Mouse (Mus musculus): ENCODE data around the gene Bcas3.

The Bcas3 gene

DNA sequence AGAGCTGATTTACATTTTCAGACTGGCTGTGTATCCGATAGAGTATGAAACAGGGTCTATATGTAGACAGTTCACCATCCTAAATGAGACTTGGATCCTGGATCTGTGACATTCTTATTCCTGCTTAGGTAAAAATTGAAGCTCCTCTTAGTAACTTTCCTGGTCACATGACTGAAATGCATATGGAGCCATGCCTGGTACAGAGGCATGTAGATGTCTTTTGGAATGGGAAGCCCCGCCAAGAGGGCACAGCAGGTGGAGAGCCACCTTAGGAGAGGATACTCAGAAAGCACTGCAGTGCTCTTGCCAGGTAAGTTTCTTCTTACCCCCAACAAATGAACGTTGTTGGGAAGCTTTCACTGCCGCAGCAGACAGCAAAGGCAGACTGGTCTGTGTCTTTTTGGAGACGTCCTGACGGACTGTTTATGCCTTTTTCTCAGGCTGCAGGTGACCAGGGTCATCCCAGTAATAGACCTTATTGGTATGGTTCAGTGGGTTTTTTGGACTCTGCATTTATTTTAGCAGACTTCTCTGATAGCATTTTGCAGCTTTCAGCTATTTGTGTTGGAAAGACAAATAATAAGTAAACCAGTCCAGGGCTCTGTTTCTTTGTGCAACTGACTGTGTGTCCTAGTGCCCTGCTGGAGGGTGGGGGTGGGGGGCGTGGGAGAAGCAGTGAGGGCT is 292.3 kb downstream of the Bcas3 start:
- Histone ChIP-seq H3K27me3 (ENCODE audit: control insufficient read depth, insufficient read depth, low read length, poor library complexity, severe bottlenecking) (no peaks in the 10 kb centered on the region), H3K36me3 (ENCODE audit: control insufficient read depth, insufficient read depth, low read length, poor library complexity, severe bottlenecking) (no peaks in the 10 kb centered on the region)
- no peak for DNase-seq (ENCODE audit: low read depth, low spot score)

DNA sequence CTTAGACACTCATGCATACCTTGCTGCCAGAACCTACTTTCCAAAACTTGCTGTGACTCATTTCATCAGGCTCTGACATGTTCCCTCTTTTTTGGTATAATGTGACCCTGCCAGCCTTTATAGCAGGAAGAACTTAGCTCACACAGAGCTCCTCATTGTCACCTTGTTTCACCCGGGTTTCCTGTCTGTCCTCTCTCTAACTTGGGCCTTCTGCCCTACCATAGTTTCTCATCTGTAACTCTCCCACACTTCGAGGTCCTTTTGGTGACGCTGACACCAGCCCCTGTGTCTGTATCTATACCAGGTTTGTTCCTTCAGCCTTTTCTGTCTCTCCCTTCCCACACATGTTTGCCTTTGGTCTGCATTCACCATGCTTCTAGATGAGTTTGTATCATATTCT is 295.9 kb downstream of the Bcas3 start:
- no peaks in the 10 kb centered on the region for H3K36me3 ChIP-seq (ENCODE audit: control insufficient read depth, insufficient read depth, low read length, poor library complexity, severe bottlenecking)
- no peak for DNase-seq (ENCODE audit: low read depth, low spot score)
- H3K27me3 ChIP-seq (ENCODE audit: control insufficient read depth, insufficient read depth, low read length, poor library complexity, severe bottlenecking), result no peaks in the 10 kb centered on the region

DNA sequence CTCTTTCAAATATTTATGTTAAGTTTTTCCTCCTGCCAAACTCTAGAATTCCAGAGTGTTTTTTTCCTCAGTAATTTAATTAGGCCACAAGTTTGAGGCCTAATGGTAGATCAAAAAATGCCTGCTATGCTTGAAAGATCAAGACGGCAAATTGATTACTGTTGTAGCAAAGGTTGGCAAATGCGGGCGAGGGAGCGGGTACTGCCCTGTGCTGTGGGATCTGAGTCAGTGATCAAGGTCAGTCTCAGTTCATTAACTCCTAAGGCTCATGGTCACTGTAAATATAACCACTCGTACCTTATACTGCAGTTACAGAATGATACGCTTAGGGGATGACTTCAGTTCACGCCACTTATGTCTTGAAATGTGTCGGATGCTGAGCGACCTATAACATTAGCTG is 296.4 kb downstream of the Bcas3 start:
- no peak for DNase-seq (ENCODE audit: low read depth, low spot score)
- H3K27me3 ChIP-seq (ENCODE audit: control insufficient read depth, insufficient read depth, low read length, poor library complexity, severe bottlenecking), result no peaks in the 10 kb centered on the region
- no peaks in the 10 kb centered on the region for H3K36me3 ChIP-seq (ENCODE audit: control insufficient read depth, insufficient read depth, low read length, poor library complexity, severe bottlenecking)

DNA sequence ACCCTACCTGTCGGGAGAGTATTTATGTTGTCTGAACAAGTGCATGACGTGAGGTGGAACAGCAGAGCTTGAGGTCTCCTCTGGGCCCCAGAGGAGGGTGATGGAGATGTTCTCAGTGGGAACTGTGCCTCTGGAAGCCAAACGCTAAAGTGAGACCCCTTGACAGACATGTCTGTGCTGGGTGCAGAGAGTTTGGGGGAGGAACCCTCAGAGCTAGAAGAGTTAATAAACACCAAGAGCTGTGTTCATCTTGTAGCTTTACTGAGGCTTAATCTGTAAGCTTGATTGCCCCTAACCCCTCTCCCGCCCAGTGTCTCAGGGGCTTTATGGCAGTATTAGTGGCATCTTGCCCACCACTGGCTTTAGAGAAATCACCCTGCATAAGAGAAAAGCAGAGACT is 304.5 kb downstream of the Bcas3 start:
- H3K36me3 ChIP-seq (ENCODE audit: control insufficient read depth, insufficient read depth, low read length, poor library complexity, severe bottlenecking), result no peaks in the 10 kb centered on the region

DNA sequence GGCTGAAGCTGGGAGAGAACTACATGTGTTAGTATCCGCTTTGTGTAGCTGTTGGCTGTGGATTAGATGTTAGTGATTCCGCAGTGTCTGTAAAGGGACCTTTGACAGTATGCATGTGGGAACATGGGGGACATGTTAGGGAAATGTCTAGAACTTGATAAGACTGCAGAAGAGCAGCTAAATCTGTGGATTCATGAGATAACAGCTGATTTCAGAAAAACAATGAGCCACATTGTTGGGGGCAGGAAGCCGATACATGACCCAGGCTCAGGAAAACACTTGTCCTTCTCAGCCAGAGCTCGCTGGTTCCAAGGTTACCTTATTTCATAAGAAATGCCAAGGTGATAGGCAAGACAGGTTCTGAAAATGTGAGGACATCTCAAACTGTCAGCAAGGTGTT is 307.3 kb downstream of the Bcas3 start:
- Histone ChIP-seq H3K36me3 (ENCODE audit: control insufficient read depth, insufficient read depth, low read length, poor library complexity, severe bottlenecking) (no peaks in the 10 kb centered on the region), H3K27me3 (ENCODE audit: control insufficient read depth, insufficient read depth, low read length, poor library complexity, severe bottlenecking) (no peaks in the 10 kb centered on the region)
- DNase-seq (ENCODE audit: low read depth, low spot score), result no peak

More for the DNA sequence above, 304.5 kb downstream of the Bcas3 start:
- no peaks in the 10 kb centered on the region for H3K27me3 ChIP-seq (ENCODE audit: control insufficient read depth, insufficient read depth, low read length, poor library complexity, severe bottlenecking)
- DNase-seq (ENCODE audit: low read depth, low spot score), result no peak

DNA sequence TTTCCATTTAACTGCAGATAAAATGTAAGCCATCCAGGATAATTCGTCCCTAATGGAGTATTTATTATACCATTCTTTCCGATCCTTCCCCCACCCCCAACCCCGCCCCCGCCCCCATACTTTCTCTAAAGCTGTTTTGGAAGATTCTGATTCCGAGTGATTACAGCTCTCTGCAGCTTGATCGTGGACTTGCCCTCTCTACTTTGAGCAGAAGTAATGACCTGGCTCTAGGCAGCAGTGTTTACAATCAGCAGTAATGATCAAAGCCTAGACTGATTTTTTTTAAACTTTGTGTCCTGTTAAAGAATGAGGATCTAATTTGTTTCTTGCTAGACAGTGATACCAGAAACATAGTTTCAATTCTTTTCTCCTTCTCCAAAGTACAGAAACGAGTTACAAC is 314.2 kb downstream of the Bcas3 start:
- no peak for DNase-seq (ENCODE audit: low read depth, low spot score)
- Histone ChIP-seq H3K36me3 (ENCODE audit: control insufficient read depth, insufficient read depth, low read length, poor library complexity, severe bottlenecking) (no peaks in the 10 kb centered on the region), H3K27me3 (ENCODE audit: control insufficient read depth, insufficient read depth, low read length, poor library complexity, severe bottlenecking) (no peaks in the 10 kb centered on the region)

DNA sequence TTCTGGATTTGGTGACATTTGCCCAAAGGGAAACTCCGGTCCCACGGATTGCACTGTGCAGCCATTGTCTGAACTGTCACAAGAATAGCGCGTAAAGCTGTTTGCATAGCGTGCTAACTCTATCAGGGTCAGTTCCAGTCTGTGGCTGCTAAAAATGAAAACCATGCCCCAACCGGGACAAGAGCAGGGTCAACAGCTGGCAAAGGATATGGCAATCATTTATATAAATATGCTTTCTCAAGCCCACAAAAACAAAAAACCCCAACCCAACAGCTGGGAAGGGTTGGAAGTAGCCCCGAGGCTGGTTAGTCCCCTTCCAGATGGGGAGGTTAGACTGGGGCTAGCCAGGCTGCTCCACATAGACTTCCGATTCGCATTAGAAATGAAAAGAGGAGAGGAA is 314.8 kb downstream of the Bcas3 start:
- Histone ChIP-seq H3K36me3 (ENCODE audit: control insufficient read depth, insufficient read depth, low read length, poor library complexity, severe bottlenecking) (no peaks in the 10 kb centered on the region), H3K27me3 (ENCODE audit: control insufficient read depth, insufficient read depth, low read length, poor library complexity, severe bottlenecking) (no peaks in the 10 kb centered on the region)
- no peak for DNase-seq (ENCODE audit: low read depth, low spot score)

DNA sequence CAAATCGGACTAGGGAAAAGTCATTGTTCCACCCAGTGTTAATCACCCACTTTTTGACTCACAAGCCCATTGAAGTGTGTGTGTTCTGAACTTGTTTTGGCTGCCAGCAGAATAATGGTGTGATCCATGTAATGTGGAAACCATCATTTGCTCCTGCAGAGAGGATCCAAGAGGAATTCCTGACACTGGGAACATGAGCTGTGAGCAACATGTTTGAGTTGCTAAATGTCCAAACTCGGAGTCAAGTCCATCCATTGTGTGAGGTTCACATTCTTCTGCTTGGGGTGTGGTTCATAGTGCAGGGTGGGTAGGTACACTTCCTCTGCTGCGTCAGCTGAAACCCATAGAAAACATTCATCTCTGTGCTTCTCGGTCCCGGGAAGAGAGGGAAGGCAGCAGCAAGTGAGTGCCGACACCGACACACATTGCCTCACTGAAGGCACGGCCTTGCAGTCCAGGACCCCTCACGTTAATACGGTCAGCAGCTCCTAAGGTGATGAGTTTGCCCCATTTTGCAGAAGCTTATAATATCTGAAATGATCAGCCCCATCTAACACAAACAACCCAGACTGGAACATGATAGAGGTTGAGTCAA is 320.0 kb downstream of the Bcas3 start:
- DNase-seq (ENCODE audit: low read depth, low spot score), result no peak
- H3K27me3 ChIP-seq (ENCODE audit: control insufficient read depth, insufficient read depth, low read length, poor library complexity, severe bottlenecking), result no peaks in the 10 kb centered on the region
- no peaks in the 10 kb centered on the region for H3K36me3 ChIP-seq (ENCODE audit: control insufficient read depth, insufficient read depth, low read length, poor library complexity, severe bottlenecking)

DNA sequence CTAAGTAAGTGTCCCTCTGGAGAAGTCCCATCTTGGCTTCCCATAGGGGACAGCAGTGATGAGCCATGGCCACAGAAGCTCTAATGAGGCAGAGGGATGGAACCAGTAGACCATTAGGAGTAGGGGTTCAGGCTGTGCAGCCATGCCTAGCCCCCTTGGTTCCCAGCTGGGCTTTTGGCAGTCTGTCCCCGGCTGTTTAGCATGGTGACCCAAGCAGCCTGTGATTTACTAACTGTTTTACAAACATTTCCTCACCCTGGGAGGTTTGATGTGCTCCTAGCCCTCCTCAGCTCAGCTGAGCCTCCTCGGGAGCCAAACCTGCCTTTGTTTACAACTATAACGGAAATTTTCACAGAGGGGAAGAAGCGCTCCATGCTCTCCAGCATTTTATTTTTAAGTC is 322.3 kb downstream of the Bcas3 start:
- no peak for DNase-seq (ENCODE audit: low read depth, low spot score)

DNA sequence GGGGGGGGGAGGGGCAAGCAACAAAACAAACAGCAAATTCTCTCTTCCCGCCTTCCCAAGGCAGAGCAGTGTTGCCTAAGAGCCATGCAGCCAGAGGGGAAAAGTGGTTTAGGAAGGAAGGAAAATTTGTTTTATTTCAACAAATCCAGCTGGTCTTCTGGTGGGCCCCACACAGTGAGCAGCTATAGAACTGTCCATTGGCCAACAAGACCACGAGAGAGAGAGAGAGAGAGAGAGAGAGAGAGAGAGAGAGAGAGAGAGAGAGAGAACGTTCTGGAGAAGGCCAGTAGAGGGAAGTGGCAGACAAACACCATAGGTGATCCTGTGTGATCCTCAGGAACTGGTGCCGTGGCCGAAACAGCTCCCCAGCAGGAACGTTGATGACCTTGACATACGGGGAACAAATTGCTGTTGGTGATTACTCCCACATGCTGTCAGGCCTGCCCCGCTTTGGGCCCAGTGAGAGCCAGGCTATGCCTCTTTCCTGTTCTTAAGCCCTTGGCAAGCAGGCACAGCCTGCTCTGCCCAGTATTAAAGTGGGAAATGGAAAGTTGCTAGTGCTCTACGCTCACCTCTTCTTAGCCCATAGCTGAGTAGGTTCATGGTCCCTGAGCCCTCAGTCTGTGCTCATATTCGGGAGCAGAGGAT is 323.5 kb downstream of the Bcas3 start:
- no peak for DNase-seq (ENCODE audit: low read depth, low spot score)
- Histone ChIP-seq H3K27me3 (ENCODE audit: control insufficient read depth, insufficient read depth, low read length, poor library complexity, severe bottlenecking) (no peaks in the 10 kb centered on the region), H3K36me3 (ENCODE audit: control insufficient read depth, insufficient read depth, low read length, poor library complexity, severe bottlenecking) (no peaks in the 10 kb centered on the region)

More for the DNA sequence above, 322.3 kb downstream of the Bcas3 start:
- Histone ChIP-seq H3K27me3 (ENCODE audit: control insufficient read depth, insufficient read depth, low read length, poor library complexity, severe bottlenecking) (no peaks in the 10 kb centered on the region), H3K36me3 (ENCODE audit: control insufficient read depth, insufficient read depth, low read length, poor library complexity, severe bottlenecking) (no peaks in the 10 kb centered on the region)

DNA sequence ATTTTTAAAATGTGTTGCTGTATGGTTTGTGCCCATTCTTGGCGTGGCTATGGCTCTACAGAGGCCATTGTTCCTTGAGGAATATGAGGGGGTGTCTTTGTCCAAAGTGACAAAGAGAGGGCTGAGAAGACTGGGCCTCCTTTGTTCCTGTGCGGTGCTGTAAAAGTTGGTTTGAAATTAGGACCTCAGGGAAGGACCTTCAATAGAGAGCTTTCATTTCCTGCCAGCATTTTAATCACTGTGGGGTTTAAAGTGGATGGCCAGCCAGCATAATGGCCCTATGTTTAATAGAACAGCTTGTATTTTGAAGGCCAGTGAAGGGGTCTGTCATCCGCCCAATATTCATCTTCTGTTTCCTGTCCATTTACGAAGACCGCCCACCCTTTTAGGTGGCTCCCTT is 325.7 kb downstream of the Bcas3 start:
- DNase-seq (ENCODE audit: low read depth, low spot score), result no peak
- Histone ChIP-seq H3K36me3 (ENCODE audit: control insufficient read depth, insufficient read depth, low read length, poor library complexity, severe bottlenecking) (no peaks in the 10 kb centered on the region), H3K27me3 (ENCODE audit: control insufficient read depth, insufficient read depth, low read length, poor library complexity, severe bottlenecking) (no peaks in the 10 kb centered on the region)

DNA sequence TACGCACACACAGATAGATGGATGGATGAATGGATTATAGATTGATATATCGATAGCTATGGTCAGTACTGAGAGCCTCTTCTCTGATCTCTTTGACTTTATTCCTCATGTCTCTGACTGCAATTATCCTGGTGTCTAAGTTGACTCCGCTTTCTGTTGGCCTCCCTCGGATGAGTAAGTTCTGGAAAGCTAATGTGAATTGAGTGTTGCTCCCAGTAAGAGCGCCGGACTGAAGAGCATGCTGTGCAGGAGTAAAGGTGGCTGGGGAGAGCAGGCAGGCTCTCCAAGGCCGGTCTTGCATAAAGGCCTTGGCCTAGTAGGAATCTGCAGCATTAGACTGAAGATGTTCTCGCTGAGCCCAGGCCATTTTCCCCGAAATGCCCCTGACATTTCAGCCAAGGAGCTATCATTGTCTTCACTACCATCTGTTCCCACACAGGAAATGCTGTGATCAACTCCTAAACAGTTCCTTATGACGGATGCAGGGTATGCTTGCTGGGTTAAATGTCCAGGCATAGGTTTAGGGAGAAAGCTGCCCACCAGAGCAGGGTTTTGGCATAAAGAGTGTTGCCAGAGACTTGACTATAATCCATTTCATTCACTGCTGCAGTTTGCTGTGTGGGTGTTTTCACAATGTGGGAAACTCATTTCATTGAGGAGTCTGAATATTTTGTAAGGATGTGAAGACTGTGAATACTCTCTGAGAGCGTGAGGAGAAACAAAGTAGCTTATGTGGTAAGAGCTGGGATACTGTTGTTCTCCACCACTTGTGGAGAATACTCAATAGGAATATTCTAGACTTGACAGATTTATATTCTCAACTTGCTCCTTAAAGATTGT is 328.8 kb downstream of the Bcas3 start:
- H3K27me3 ChIP-seq (ENCODE audit: control insufficient read depth, insufficient read depth, low read length, poor library complexity, severe bottlenecking), result no peaks in the 10 kb centered on the region
- no peaks in the 10 kb centered on the region for H3K36me3 ChIP-seq (ENCODE audit: control insufficient read depth, insufficient read depth, low read length, poor library complexity, severe bottlenecking)
- DNase-seq (ENCODE audit: low read depth, low spot score), result no peak

DNA sequence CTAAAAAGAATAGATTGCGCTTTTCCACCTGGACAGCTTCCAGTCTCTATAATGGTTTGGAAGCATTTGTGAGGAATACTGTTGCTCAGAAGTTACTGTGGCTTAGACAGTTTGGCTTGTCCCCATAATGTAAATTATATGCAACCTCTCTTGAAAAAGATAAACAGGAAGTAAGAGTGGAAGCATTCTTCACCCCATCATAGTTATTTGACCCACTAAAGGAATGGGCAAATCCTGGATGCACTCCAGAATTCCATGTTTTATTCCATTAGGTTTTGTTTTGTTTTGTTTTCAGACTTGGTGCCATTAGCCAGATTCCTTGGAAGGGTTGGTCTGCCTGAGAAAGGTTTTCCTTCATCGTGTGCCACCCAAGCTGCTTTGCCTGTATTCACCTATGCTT is 332.0 kb downstream of the Bcas3 start:
- DNase-seq (ENCODE audit: low read depth, low spot score), result no peak
- Histone ChIP-seq H3K27me3 (ENCODE audit: control insufficient read depth, insufficient read depth, low read length, poor library complexity, severe bottlenecking) (no peaks in the 10 kb centered on the region), H3K36me3 (ENCODE audit: control insufficient read depth, insufficient read depth, low read length, poor library complexity, severe bottlenecking) (no peaks in the 10 kb centered on the region)

DNA sequence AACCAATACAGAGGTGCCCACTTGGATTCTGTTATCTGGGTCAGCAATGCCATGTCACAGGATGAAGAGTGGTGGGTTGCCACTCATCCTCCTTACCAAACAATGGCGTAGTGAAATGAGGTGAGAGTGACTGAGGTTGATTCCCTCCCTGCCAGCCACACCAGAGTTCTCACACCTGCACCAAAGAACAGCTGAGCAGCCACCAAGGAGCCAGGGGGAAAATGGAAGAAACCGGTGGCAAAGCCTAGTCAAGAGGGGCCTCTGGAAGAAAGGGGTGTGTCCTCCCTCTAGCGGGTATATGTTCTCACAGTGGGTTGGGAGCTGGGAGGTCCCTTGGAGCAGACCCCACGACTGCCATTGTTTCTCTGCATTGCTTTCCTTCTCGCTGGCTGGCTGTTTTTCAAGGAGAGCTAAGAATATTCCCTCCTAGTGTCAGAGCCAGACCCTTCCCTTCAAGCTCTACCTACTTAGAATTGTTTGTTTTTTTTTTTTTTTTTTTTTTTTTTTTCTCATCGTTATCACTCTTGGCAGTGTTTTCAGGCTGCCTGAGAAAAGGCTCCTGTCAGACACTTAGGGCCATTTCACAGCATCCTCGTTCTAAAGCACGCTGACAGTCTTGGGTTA is 335.0 kb downstream of the Bcas3 start:
- H3K27me3 ChIP-seq (ENCODE audit: control insufficient read depth, insufficient read depth, low read length, poor library complexity, severe bottlenecking), result no peaks in the 10 kb centered on the region
- DNase-seq (ENCODE audit: low read depth, low spot score), result no peak
- H3K36me3 ChIP-seq (ENCODE audit: control insufficient read depth, insufficient read depth, low read length, poor library complexity, severe bottlenecking), result no peaks in the 10 kb centered on the region
